Mouse (Mus musculus): ENCODE results near the gene Gm49337. TPM values are rescaled to one million over a fixed set of nuclear protein-coding genes. Genes with fewer than 3 reads are reported as not detected.

The Gm49337 gene
- total and polyA plus RNA-seq, 3 experiments = not detected

DNA sequence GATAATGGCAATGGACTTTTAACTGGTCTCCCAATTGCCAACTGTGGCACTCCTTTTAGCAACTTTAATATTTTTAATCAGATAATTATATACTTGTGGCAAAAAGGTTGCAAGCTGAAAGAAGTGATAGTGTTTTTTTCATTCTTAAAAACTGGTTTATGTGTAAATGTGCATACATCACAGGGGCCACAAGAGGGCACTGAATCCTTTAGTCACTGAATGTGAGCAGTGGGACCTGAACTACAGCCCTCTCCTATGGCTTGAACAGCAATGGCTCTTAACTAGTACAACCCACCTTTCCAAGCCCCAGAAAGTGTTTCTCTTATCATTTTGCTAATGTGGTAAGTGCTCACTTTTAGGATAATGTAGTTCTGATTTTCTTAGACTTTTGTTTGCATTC lies 168.9 kb downstream of the Gm49337 start (continued):
- TF ChIP-seq CHD1 (IDR thresholded peaks at IDR 0.05; ENCODE audit: low read depth, low read length) (no peak), POLR2AphosphoS5 (IDR thresholded peaks at IDR 0.05; ENCODE audit: borderline replicate concordance, low read depth, low read length) (no peak), POLR2AphosphoS2 (IDR thresholded peaks at IDR 0.05; ENCODE audit: low read length) (no peak), JUND (IDR thresholded peaks at IDR 0.05; ENCODE audit: low read depth, low read length) (no peak), ZC3H11A (IDR thresholded peaks at IDR 0.05; ENCODE audit: low read depth, low read length) (peak; percentile 84), ZMIZ1 (IDR thresholded peaks at IDR 0.05; ENCODE audit: low read depth, low read length) (no peak), SMC3 (IDR thresholded peaks at IDR 0.05; ENCODE audit: low read depth, low read length) (peak; percentile 91), EP300 (IDR thresholded peaks at IDR 0.05; ENCODE audit: low read depth in 1 of 2, low read length in 2 of 2) (no peak), MAX (IDR thresholded peaks at IDR 0.05; ENCODE audit: low read length) (no peak)

Other genes with a start within 250 kb of the Gm49337 start
- gene Dmbx1, start 233.5 kb upstream of the Gm49337 start, total RNA-seq (2012; rRNA removed) = 0.16 and 0.19 TPM in 2 replicates
- 1 to 10 TPM in 1 of 2 experiments, not detected in 1; 2.3 TPM for gene Dmbx1, start 233.5 kb upstream of the Gm49337 start, polyA plus RNA-seq (2012; ENCODE audit: insufficient read depth in 1 of 2, insufficient read length in 2 of 2, low read depth in 1 of 2, low replicate concordance in 2 of 2, missing spikeins in 1 of 2)
- gene Faah, start 155.5 kb upstream of the Gm49337 start, total RNA-seq (2012; rRNA removed) = 7.5 and 10.8 TPM in 2 replicates
- 10 to 100 TPM in 1 of 2 experiments, not detected in 1; 22.2 TPM for gene Faah, start 155.5 kb upstream of the Gm49337 start, polyA plus RNA-seq (2012; ENCODE audit: insufficient read depth in 1 of 2, insufficient read length in 2 of 2, low read depth in 1 of 2, low replicate concordance in 2 of 2, missing spikeins in 1 of 2)
- 13.6 and 14.9 TPM in 2 replicates for gene Nsun4, start 119.5 kb upstream of the Gm49337 start, total RNA-seq (2012; rRNA removed)
- gene Nsun4, start 119.5 kb upstream of the Gm49337 start, polyA plus RNA-seq (2012; ENCODE audit: insufficient read depth in 1 of 2, insufficient read length in 2 of 2, low read depth in 1 of 2, low replicate concordance in 2 of 2, missing spikeins in 1 of 2) = 10 to 100 TPM in 1 of 2 experiments, not detected in 1; 11.8 TPM
- gene Uqcrh, start 98.3 kb upstream of the Gm49337 start, total RNA-seq (2012; rRNA removed) = 444 and 529 TPM in 2 replicates
- 100 to 1,000 TPM; 392 to 414 TPM for gene Uqcrh, start 98.3 kb upstream of the Gm49337 start, polyA plus RNA-seq (2012; ENCODE audit: insufficient read depth in 1 of 2, insufficient read length in 2 of 2, low read depth in 1 of 2, low replicate concordance in 2 of 2, missing spikeins in 1 of 2)
- 52.8 and 64.4 TPM in 2 replicates for gene Lrrc41, start 98.1 kb upstream of the Gm49337 start, total RNA-seq (2012; rRNA removed)
- gene Lrrc41, start 98.1 kb upstream of the Gm49337 start, polyA plus RNA-seq (2012; ENCODE audit: insufficient read depth in 1 of 2, insufficient read length in 2 of 2, low read depth in 1 of 2, low replicate concordance in 2 of 2, missing spikeins in 1 of 2) = 10 to 100 TPM in 1 of 2 experiments, not detected in 1; 73.3 TPM
- gene Rad54l, start 49.7 kb upstream of the Gm49337 start, total RNA-seq (2012; rRNA removed) = 25.0 and 29.4 TPM in 2 replicates
- gene Rad54l, start 49.7 kb upstream of the Gm49337 start, polyA plus RNA-seq (2012; ENCODE audit: insufficient read depth in 1 of 2, insufficient read length in 2 of 2, low read depth in 1 of 2, low replicate concordance in 2 of 2, missing spikeins in 1 of 2) = 10 to 100 TPM in 1 of 2 experiments, not detected in 1; 44.0 TPM
- gene Pomgnt1, start 49.5 kb upstream of the Gm49337 start, total RNA-seq (2012; rRNA removed) = 29.1 and 35.3 TPM in 2 replicates
- 10 to 100 TPM in 1 of 2 experiments, not detected in 1; 33.6 TPM for gene Pomgnt1, start 49.5 kb upstream of the Gm49337 start, polyA plus RNA-seq (2012; ENCODE audit: insufficient read depth in 1 of 2, insufficient read length in 2 of 2, low read depth in 1 of 2, low replicate concordance in 2 of 2, missing spikeins in 1 of 2)
- 0.85 and 1.2 TPM in 2 replicates for gene Lurap1, start 22.0 kb upstream of the Gm49337 start, total RNA-seq (2012; rRNA removed)
- gene Lurap1, start 22.0 kb upstream of the Gm49337 start, polyA plus RNA-seq (2012; ENCODE audit: insufficient read depth in 1 of 2, insufficient read length in 2 of 2, low read depth in 1 of 2, low replicate concordance in 2 of 2, missing spikeins in 1 of 2) = 1 to 10 TPM in 1 of 2 experiments, not detected in 1; 1.2 TPM
- 0.08 TPM in 1 of 2 replicates, not detected in the other for gene Tspan1, start 5.8 kb upstream of the Gm49337 start, total RNA-seq (2012; rRNA removed)
- gene Tspan1, start 5.8 kb upstream of the Gm49337 start, polyA plus RNA-seq (2012; ENCODE audit: insufficient read depth in 1 of 2, insufficient read length in 2 of 2, low read depth in 1 of 2, low replicate concordance in 2 of 2, missing spikeins in 1 of 2) = under 1 TPM in 1 of 2 experiments, not detected in 1; 0.03 TPM
- not detected in 2 replicates for gene 1700042G07Rik, start within 50 bp of the Gm49337 start, total RNA-seq (2012; rRNA removed)
- not detected for gene 1700042G07Rik, start within 50 bp of the Gm49337 start, polyA plus RNA-seq (2012; ENCODE audit: insufficient read depth in 1 of 2, insufficient read length in 2 of 2, low read depth in 1 of 2, low replicate concordance in 2 of 2, missing spikeins in 1 of 2)
- 1.1 and 2.5 TPM in 2 replicates for gene Pik3r3, start 48.2 kb downstream of the Gm49337 start, total RNA-seq (2012; rRNA removed)
- gene Pik3r3, start 48.2 kb downstream of the Gm49337 start, polyA plus RNA-seq (2012; ENCODE audit: insufficient read depth in 1 of 2, insufficient read length in 2 of 2, low read depth in 1 of 2, low replicate concordance in 2 of 2, missing spikeins in 1 of 2) = 1 to 10 TPM in 1 of 2 experiments, not detected in 1; 2.1 TPM